Mouse (Mus musculus) hindbrain, embryonic 11.5 days (tissue): Measurements from ENCODE around the gene Rapgef2. TPM values are rescaled to one million over a fixed set of nuclear protein-coding genes. Genes with fewer than 3 reads are reported as not detected.

Experiments used
- ATAC-seq: fragments of 200-750 bp; cut with Nextera tagmentation; 2 replicates; pipeline ENCODE4 v1.8.0; 2017; ENCODE audit warnings: mild to moderate bottlenecking, moderate TSS enrichment, moderate library complexity; ENCODE audit not compliant: low FRiP score
- DNase-seq: peaks from one replicate; pipeline ENCODE4 v3.0.0-alpha.2; 2015; ENCODE audit warnings: low spot score
- H3K27ac ChIP-seq: fragments of 300-500 bp; sonication (generic); 2 replicates; pipeline ENCODE4 v1.5.1; 2014; ENCODE audit warnings: mild to moderate bottlenecking, low read depth, low read length
- H3K27me3 ChIP-seq: fragments of 300-500 bp; sonication (generic); 2 replicates; pipeline ENCODE4 v1.6.1; 2014; ENCODE audit warnings: mild to moderate bottlenecking, low read length, moderate library complexity, mixed read lengths; ENCODE audit not compliant: control insufficient read depth, insufficient read depth
- H3K36me3 ChIP-seq: fragments of 300-500 bp; sonication (generic); 2 replicates; pipeline ENCODE4 v1.6.1; 2014; ENCODE audit warnings: mild to moderate bottlenecking, low read length, moderate library complexity, mixed read lengths; ENCODE audit not compliant: control insufficient read depth, insufficient read depth
- H3K4me1 ChIP-seq: fragments of 300-500 bp; sonication (generic); replicated peaks from 2 replicates; pipeline ENCODE4 v1.6.1; 2014; ENCODE audit warnings: low read length, mixed read lengths; ENCODE audit not compliant: control insufficient read depth, insufficient read depth
- H3K4me2 ChIP-seq: fragments of 300-500 bp; sonication (generic); replicated peaks from 2 replicates; pipeline ENCODE4 v1.6.1; 2014; ENCODE audit warnings: mild to moderate bottlenecking, low read depth, low read length
- H3K4me3 ChIP-seq: fragments of 300-500 bp; sonication (generic); 2 replicates; pipeline ENCODE4 v1.5.1; 2014; ENCODE audit warnings: low read depth, low read length
- H3K9ac ChIP-seq: fragments of 300-500 bp; sonication (generic); 2 replicates; pipeline ENCODE4 v1.6.1; 2014; ENCODE audit warnings: low read depth, low read length
- H3K9me3 ChIP-seq: fragments of 300-500 bp; sonication (generic); 2 replicates; pipeline ENCODE4 v1.6.1; 2016; ENCODE audit warnings: low read length; ENCODE audit not compliant: control insufficient read depth
- WGBS: fragments of 180-500 bp; shearing (Covaris S2); extraction: QIAGEN DNeasy Blood & Tissue Kit; methylation state at CpG from one replicate; pipeline ENCODE4 v1.1.7; 2014; 5-methylcytosine and 5-hydroxymethylcytosine counted together
- polyA plus RNA-seq: library from polyadenylated mRNA; unstranded; fragments of >200 nt; fragmentation: Nextera tagmentation; extraction: Ambion mirVana; gene quantifications from 2 replicates; pipeline ENCODE4 v1.2.1, GENCODE M21; 2014

Gene Rapgef2
- polyA plus RNA-seq, 1 experiment from 2014 or later, result 8.1 TPM

DNA sequence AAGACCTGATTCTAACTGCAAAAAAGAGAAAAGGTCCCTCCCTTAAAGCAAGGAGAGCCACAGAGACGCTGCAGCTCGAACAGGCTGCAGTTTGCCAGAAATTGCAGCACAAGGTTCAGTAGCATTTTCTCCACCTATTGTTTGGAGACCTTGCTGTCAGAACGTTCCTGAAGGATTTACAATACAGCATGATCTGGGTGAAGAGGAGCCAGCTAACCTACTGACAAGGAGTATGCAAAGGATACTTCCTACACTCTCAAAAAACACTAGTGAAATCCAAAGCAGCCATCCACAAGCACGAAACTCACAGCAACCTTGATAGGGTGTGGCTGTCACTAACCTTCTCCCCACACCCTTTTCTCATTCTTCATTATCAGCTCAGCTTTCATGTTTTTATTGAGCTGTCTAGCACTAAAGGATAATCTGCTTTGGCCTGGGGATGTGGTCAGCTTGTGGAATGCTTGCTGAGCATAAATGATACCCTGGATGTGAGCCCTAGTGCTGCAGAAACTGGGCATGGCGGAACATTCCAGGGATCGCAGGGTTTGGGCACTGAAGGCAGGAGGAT, 124.4 kb downstream of the Rapgef2 start:
- Histone ChIP-seq H3K9ac (no peak overlapping the region), H3K27ac (peak overlapping the region; percentile 20; the same call in 1 of the 2 replicates), H3K36me3 (no peaks in the 10 kb centered on the region), H3K27me3 (no peaks in the 10 kb centered on the region), H3K4me3 (no peak overlapping the region), H3K4me1 (no peaks in the 10 kb centered on the region), H3K4me2 (no peak overlapping the region), H3K9me3 (no peaks in the 10 kb centered on the region)
- ATAC-seq, result no peak
- DNase-seq, result no peak
- 70% methylated on average over 6 of the region's 6 CpGs for WGBS

- no peak overlapping the region for H3K4me3 ChIP-seq
- no peak overlapping the region for H3K9ac ChIP-seq
- no peaks in the 10 kb centered on the region for H3K27me3 ChIP-seq
- H3K27ac ChIP-seq, result no peak overlapping the region
- WGBS, result 59% methylated on average over 6 of the region's 6 CpGs
- no peaks in the 10 kb centered on the region for H3K9me3 ChIP-seq
- DNase-seq (peak; percentile 10), ATAC-seq (no peak)
- H3K36me3 ChIP-seq, result no peaks in the 10 kb centered on the region
- H3K4me1 ChIP-seq, result no peaks in the 10 kb centered on the region
- H3K4me2 ChIP-seq, result no peak overlapping the region
Observed at GRCm38 (mm10) chr3:79161093-79161723, 125.1 kb downstream of the Rapgef2 start.

DNA sequence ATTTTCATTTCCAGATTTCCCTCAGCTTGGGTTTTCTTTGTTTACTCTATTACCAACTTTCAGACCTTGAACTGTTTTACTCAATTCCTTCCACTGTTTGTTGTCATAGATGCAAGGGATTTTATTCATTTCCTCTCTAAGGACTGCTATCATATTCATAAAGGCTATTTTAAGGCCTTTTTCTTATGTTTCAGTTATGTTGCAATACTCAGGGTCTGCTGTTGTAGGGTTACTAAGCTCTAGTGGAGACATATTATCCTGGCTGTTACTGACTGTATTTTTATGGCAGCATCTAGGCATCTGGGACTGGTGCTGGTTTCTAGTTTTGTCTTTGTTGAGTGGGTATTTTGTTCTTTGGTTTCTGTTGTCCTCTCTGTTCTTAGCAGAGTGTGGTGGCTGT, 128.1 kb downstream of the Rapgef2 start:
- no peak overlapping the region for H3K9ac ChIP-seq
- H3K27me3 ChIP-seq, result no peaks in the 10 kb centered on the region

GRCm38 (mm10) chr3:79153039-79153487, 133.3 kb downstream of the Rapgef2 start:
- 88% methylated on average over 5 of the region's 5 CpGs for WGBS
- Histone ChIP-seq H3K9ac (no peak overlapping the region), H3K4me3 (no peak overlapping the region), H3K36me3 (no peaks in the 10 kb centered on the region), H3K27me3 (no peaks in the 10 kb centered on the region), H3K4me2 (no peak overlapping the region), H3K4me1 (no peaks in the 10 kb centered on the region), H3K27ac (no peak overlapping the region), H3K9me3 (no peaks in the 10 kb centered on the region)
- no peak for DNase-seq
- no peak for ATAC-seq

More for the DNA sequence above, 128.1 kb downstream of the Rapgef2 start:
- Histone ChIP-seq H3K27ac (no peak overlapping the region), H3K9me3 (no peaks in the 10 kb centered on the region), H3K36me3 (no peaks in the 10 kb centered on the region), H3K4me3 (no peak overlapping the region), H3K4me1 (no peaks in the 10 kb centered on the region), H3K4me2 (no peak overlapping the region)
- no peak for ATAC-seq
- DNase-seq, result no peak

GRCm38 (mm10) chr3:79145407-79146055, 140.8 kb downstream of the Rapgef2 start:
- peak; percentile 76 for ATAC-seq
- Histone ChIP-seq H3K4me3 (no peak overlapping the region), H3K27ac (peak overlapping the region; percentile 75), H3K27me3 (no peaks in the 10 kb centered on the region), H3K4me1 (peaks cover 2% of the 10 kb centered on the region; the same call in 1 of the 2 replicates), H3K4me2 (peak overlapping the region; percentile 38), H3K9ac (peak overlapping the region; percentile 34; the same call in 1 of the 2 replicates), H3K9me3 (no peaks in the 10 kb centered on the region), H3K36me3 (no peaks in the 10 kb centered on the region)
- peak; percentile 29 for DNase-seq
- WGBS, result 47% methylated on average over 10 of the region's 10 CpGs

DNA sequence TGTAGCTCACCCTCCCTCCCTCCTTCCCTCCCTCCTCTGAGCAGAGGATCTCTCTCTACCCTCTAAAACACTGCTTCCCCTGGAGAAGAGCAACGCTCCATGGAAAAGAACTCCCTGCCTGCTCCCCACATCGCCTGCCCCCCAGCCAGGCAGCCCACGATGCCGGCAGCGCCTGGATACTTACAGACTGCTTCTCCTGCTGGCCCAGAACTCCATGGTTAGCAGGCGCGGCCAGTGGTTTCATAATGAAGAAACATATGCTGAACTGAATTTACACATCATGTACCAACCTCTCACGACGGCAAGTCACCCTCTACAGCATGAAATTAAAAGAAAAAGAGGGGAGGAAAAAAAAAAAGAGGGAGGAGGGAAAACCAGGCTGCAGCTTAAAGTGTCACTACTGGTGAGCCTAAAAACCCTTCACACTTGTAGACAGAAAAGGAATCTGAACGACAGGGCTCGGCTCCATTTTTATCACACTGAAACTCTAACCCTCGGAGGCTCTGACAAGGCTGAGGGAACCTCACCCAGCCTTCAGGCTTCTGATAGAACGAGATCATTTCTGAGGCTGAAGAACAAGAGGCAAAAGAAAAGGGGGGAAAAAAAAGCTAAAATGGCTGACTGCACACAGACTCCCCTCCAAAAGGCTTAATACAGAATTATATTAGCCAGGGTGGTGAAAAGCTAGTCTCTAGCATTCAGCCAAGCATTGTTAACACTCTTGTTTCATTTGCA, 141.5 kb downstream of the Rapgef2 start:
- DNase-seq (peak; percentile 32), ATAC-seq (peak; percentile 30)
- H3K4me2 ChIP-seq, result peak overlapping the region; percentile 38
- peak overlapping the region; percentile 43; the same call in 1 of the 2 replicates for H3K9ac ChIP-seq
- peaks cover 2% of the 10 kb centered on the region; the same call in 1 of the 2 replicates for H3K4me1 ChIP-seq
- no peaks in the 10 kb centered on the region for H3K9me3 ChIP-seq
- no peaks in the 10 kb centered on the region for H3K27me3 ChIP-seq
- WGBS, result 30% methylated on average over 13 of the region's 13 CpGs
- peak overlapping the region; percentile 63 for H3K27ac ChIP-seq
- H3K4me3 ChIP-seq, result no peak overlapping the region
- no peaks in the 10 kb centered on the region for H3K36me3 ChIP-seq

DNA sequence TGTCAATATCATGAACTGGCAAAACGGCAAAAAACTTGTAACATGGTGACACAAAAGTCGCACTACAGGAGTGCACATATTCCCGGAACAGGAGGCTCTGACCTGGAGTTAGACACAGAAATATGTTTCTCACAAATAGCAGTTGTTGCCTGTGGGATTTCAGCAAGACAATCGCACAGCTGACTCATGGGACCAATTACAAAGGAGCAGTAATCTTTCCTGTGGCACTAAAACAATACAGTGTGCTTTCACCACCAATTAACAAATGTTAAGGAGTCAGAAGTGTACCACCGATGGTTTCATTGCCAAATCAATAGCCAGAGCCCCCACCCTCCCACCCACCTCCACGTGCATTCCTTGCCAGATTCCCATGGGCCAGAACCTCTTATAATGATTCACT, 142.2 kb downstream of the Rapgef2 start:
- 75% methylated on average over 6 of the region's 6 CpGs for WGBS
- H3K36me3 ChIP-seq, result no peaks in the 10 kb centered on the region
- H3K27ac ChIP-seq, result no peak overlapping the region
- ATAC-seq (no peak), DNase-seq (no peak)
- H3K9me3 ChIP-seq, result no peaks in the 10 kb centered on the region
- H3K9ac ChIP-seq, result no peak overlapping the region
- no peak overlapping the region for H3K4me2 ChIP-seq
- H3K4me3 ChIP-seq, result no peak overlapping the region
- peaks cover 2% of the 10 kb centered on the region; the same call in 1 of the 2 replicates for H3K4me1 ChIP-seq
- no peaks in the 10 kb centered on the region for H3K27me3 ChIP-seq

DNA sequence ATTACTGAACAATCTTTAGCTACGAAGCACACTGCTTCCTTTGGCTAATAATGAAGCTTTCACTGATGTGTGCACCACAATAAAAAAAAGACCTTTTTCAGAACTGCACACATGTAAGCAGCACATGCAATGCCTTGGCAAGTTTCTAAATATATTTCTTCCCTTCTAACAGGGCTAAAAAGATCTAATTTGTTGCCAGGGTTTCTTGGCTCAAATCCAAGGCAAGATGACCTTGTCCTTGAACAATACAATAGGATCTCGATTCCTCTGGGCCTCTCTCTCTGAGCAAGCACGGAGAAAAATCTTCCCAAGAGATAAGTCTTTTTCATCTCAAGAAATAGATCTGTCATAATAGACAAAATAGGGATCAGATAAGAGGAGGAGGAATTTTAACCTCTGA, 147.1 kb downstream of the Rapgef2 start:
- no peaks in the 10 kb centered on the region for H3K9me3 ChIP-seq
- DNase-seq (peak; percentile 17), ATAC-seq (peak; percentile 38; the same call in 1 of the 2 replicates)
- no peak overlapping the region for H3K4me3 ChIP-seq
- 52% methylated on average over 3 of the region's 3 CpGs for WGBS
- H3K4me1 ChIP-seq, result no peaks in the 10 kb centered on the region
- no peaks in the 10 kb centered on the region for H3K27me3 ChIP-seq
- H3K27ac ChIP-seq, result no peak overlapping the region
- H3K9ac ChIP-seq, result no peak overlapping the region
- no peaks in the 10 kb centered on the region for H3K36me3 ChIP-seq
- no peak overlapping the region for H3K4me2 ChIP-seq
